Comparison of ENCODE assay signal across 8 mouse cellular contexts in genomic region chr11:43835880-43836740, GRCm38 (mm10).
DNase-seq lines count a peak whose midpoint lies in the region; ATAC-seq lines count a peak whose summit lies in the region.

No protein-coding gene starts in this region.

- 6% methylated on average over 65 of the region's 68 CpGs for WGBS in hindbrain, embryonic 15.5 days

- ATAC-seq in common myeloid progenitor, adult 5-6 weeks (replicated peaks; ENCODE audit: low read depth, poor library complexity, severe bottlenecking) = peak; percentile 98
- ATAC-seq in hindbrain, embryonic 15.5 days (ENCODE audit: low FRiP score, low read depth) = peak; percentile 98

- H3K9me3 ChIP-seq in hindbrain, embryonic 15.5 days = no peaks in the 10 kb centered on the region

- H3K27me3 ChIP-seq in hindbrain, embryonic 15.5 days = 0 out of 2 replicates have a peak, but pooled peaks cover 3% of the 10 kb centered on the region

- no peaks in the 10 kb centered on the region for H3K36me3 ChIP-seq in hindbrain, embryonic 15.5 days

- peak overlapping the region; percentile 81 for H3K4me2 ChIP-seq in hindbrain, embryonic 15.5 days

- H3K4me3 ChIP-seq in hindbrain, embryonic 15.5 days = peak overlapping the region; percentile 64

- peak overlapping the region; percentile 63 for H3K9ac ChIP-seq in hindbrain, embryonic 15.5 days

- H3K4me1 ChIP-seq in hindbrain, embryonic 15.5 days (replicated peaks) = peaks cover 12% of the 10 kb centered on the region

- H3K27ac ChIP-seq in hindbrain, embryonic 15.5 days (replicated peaks) = peak overlapping the region; percentile 60; the same call in 1 of the 2 replicates

- peak; percentile 60 for DNase-seq in R1 (ENCODE audit: low read depth, low spot score)
- DNase-seq in gastrocnemius, adult 8-10 months (ENCODE audit: low spot score in 2 of 2) = peak; percentile 20 to 39
- DNase-seq in left cerebral cortex, adult 18-20 months (ENCODE audit: low spot score in 2 of 2) = peak; percentile 75 to 81
- peak; percentile 77 for DNase-seq in lung, postnatal 14 days
- DNase-seq in retina, postnatal 7 days (ENCODE audit: low read depth, low spot score) = peak; percentile 42
- DNase-seq in urinary bladder, postnatal 10 days (ENCODE audit: low spot score) = peak; percentile 44

Comparison
In these comparisons a context has a peak if more than half of its experiments do, and no peak if none do; other contexts are left out.
1. Peak in every context shown above with its lines: DNase-seq, ATAC-seq, H3K4me3 ChIP-seq and H3K27ac ChIP-seq.